Mouse (Mus musculus) layer of hippocampus, adult 18-20 months (tissue): Measurements from ENCODE around the gene Pvr. TPM values are rescaled to one million over a fixed set of nuclear protein-coding genes. Genes with fewer than 3 reads are reported as not detected.

Source experiments
- DNase-seq, 2 experiments: peaks; one replicate each; pipeline ENCODE4 v3.0.0; 2022; ENCODE audit warnings: low spot score in 2 of 2
- long read RNA-seq: library from polyadenylated mRNA; stranded (forward); transcript quantifications from one replicate; pipeline ENCODE4 v2.0.0, GENCODE M21; 2021
- total RNA-seq, 2 experiments: library from RNA; stranded (reverse); gene quantifications; 2 replicates each; pipeline ENCODE4 v1.2.3; 2021

Pvr gene
- 10 to 100 TPM; 12.4 to 12.8 TPM for total RNA-seq
- long read RNA-seq, partial matches to known transcripts = 0 of 4 reads
- long read RNA-seq, other reads (novel, unspliced or antisense) = 1 of 4 reads

DNA sequence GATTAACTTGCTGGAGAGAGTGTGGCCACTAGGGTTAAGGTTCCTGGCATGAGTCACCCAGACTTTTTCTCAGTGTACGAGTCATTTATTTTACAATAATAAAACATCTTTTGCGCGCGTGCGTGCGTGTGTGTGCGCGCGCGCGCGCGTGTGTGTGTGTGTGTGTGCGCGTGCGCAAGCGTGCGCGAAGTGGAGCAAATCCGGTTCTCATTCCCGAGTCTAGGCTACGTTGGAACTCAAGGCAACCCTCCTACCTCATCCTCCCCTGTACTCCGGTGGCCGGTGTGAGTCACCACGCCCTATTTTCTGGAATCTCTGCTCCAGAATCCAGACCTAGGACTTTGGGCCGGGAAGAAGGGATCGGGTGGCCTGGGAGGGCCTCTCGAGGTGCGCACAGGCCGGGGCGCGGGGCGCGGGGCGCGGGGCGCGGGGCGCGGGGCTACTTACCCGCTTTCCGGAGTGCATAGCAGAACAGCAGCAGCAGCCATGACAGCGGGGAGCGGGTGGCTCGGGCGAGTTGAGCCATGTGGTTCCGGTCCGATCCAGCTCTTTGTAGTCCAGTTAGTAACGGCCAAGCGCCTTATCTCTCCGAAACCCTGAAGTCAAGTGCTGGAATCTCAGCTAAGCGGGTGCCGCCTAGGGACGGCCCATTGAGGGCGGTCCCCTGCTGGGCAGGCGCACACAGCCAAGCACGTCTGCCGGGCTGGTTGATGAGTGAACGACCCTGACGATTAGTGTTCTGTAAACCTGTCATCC is at the start of gene Pvr:
Gene Pvr, minus strand, starts transcription at position 655 of the 756 bp plus-strand sequence.
- DNase-seq = peak; percentile 74 to 83

DNA sequence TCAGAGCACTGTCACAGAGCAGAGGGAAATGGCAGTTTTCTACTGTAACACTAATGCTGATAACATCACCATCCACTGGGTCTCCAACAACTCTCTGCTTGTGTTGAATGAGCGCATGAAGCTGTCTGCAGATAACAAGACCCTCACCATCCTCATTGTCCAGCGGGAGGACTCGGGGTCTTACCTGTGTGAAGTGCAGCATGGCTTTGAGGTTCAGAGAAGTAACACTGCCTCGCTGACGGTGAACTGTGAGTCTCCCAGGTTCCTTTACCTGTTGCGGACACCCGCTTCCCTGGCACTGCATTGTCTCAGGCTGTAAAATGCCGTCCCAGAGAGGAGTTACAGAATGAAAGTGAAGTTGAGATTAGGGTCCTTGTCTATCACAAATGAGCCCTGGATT is 49.2 kb upstream of the Pvr start:
- no peak for DNase-seq

DNA sequence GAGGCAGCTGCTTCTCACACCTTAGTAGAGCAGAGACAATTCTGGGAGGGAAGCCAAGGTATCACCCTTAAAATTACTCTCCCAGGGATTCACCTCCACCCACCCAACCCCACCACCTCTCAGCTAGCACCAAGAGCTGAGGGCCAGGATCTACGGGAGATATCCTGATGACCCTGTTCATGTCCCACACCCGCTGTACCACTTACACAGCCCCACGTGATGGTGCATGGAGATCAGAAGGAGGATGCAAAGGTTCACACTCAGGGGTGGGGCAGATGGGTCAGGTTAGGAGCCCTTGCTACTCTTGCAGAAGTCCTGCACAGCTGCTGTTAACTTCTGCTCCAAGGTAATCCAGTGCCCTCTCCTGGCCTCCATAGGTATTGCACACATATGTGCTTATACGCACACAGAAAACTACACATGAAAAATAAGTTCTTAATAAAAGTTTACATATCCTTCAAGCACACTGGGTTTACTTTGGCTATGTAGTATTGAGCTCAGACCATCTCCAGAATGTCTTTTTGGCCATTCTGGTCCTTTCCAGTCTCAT is 48.7 kb upstream of the Pvr start:
- no peak for DNase-seq

DNA sequence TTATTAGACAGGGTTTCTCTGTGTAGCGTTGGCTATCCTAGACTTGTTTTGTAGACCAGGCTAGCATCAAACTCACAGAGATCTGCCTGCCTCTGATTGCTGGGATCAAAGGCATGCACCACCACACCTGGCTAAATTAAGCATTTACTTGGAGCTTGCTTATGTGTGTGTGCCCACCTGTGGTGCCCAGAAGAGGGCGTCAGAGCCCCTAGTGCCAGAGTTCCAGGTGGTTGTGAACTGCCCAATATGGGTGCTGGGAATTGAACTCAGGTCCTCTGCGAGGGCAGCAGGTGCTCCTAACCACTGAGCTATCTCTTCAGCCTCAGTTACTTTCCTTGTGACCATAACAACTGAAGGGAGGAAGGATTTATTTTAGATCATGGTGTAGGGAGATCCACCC is 48.1 kb upstream of the Pvr start:
- DNase-seq = no peak

DNA sequence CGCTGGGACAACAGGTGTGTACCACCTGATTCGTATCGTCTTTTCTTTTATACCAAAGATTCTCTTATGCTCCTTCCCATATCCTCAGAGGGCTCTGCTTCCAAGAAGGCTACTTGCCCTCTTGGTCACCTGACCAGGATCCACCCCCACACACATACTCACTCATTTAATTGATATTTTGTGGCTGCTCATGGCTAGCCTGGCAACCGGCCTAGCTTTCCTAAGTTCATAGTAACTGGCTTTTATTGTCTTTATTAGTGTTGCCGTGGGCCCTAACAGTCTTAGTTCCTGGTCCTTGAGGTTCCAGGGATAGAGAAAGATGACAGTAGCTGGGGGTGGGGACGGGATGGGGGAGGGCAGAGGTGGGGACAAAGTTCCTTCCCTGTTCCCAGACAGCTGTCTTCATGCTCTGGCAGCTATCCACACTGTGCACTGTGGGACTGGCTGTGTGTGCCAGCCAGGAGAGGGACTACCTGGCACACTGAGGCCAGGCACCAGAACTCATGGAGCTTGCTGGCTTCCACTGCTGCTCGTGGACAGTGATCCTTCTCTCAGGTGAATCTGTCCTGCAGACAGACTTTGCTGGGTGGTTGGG is 44.1 kb upstream of the Pvr start, which contains the start of gene Ceacam20:
Gene Ceacam20, plus strand, starts transcription at position 428 of the 595 bp plus-strand sequence.
- DNase-seq = no peak

DNA sequence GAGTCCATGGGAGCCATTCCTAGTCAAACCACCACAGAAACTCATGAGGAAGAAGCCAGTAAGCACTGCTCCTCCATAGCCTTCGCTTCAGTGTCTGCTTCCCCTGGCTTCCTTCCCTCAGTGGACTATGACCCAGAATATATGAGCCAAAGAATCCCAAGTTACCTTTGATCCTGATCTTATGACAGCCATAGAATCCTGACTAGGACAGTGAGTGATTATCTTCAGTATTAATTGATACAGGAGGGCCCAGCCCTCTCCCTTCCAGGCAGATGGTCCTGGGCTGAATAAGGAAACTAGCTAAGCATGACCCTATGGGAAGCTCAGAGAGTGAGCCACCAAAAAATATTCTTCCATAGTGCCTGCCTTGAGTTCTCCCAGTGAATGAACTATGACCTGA is 41.5 kb upstream of the Pvr start:
- DNase-seq = no peak

DNA sequence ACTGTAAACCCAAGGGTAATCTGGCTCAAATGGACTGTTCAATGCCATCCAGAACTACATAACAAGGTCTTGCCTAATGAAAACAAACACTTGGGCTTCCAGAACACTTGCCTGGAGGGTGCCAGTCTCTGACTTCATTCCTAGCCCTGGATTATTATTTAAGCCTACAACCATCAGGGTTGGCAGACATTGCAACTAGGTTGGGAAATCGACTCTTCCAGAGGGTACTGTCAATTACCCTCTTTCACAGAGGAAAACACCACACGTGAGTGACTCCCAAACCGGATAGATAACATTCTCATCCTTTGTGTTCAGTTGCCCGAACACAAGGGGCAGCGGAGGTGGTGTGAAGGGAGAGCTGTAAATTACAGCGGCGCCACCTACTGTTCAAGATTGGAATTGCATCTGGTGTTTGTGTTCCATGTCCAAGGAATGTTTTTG is 35.4 kb upstream of the Pvr start:
- peak; percentile 77 to 95 for DNase-seq

DNA sequence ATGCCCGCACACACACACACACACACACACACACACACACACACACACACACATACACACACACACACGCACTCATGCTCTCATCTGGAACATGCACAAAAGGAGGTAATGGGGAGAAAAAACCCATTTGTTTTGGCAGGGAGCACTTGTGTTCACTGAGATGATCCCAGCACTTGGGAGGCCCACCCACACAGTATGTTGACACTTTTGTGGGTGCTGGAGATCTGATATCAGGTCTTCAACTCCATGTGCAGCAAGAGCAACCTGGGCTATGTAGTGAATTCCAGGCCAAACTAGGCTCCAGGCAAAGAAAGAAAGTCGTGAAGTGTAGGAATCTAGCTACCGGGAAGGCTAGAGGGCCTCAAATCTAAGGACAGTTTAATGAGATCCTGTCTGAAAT is 34.9 kb upstream of the Pvr start:
- DNase-seq = no peak

DNA sequence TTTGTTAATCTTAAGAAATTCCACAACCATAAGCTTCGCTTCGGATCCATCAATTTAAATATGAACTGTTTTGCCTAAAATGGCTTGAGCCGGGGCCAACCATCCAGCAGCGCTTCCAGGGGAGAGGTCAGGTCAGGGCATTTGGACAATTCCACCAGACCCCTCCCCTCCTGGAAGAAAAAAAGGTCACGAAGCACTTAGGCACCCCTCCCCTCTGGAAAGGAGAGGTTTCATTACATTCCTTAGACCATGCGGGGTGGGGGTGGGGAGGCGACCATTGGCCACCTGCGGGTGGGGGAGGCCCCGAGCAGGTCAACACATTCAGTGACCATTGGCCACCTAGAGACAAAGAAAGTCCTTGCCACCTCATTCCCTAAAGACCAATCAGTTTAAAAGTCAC is 32.1 kb upstream of the Pvr start:
- no peak for DNase-seq

DNA sequence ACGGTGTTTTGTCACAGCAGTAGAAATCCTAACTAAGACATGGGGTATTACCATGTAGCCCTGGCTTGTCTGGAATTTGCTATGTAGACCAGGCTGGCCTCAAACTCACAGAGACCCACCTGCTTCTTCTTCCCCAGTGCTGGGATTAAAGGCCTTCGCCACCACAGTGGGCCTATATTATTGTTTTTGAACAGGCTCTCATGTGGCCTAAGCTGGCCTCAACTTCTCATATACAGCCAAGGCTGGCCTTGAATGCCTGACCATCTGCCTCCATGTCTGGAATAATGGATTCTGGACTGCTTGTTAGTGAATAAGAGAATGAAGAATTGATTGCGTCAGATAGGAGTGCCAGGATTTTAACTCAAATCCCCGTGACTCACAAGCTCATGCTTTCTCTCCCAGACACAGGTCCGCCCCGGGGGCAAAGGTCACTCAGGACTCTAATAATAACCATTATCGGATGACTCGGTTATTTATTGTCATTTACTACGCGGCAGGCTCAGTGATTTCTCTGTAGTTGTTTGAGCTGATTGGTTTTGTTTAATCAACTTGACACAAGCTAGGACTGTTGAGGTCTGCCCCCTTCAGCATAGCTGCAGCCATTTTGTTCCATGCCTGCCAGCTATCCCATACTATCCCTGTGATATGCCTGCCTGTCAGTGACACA is 31.5 kb upstream of the Pvr start:
- DNase-seq = no peak

DNA sequence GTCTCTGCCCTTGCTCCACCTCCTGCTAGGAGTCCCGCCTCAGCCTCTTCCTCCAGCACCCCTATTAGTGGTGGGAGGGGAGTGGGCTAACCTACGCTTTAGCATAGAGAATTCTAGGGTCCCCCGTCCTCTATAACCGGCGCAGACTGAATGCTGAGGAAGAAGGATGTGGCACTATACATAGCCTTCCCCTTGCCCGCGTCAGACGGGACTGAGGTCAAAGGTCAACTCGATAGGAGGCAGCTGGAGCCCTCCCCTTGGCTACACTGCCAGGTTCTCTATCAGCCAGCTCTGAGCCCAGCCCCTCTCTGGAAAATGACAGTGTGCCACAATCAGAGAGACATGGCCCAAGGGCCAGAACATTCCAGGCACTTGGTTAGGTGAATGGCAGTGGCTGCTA is 29.6 kb upstream of the Pvr start, which contains the start of gene Igsf23:
Gene Igsf23, minus strand, starts transcription at position 168 of the 400 bp plus-strand sequence.
- no peak for DNase-seq

DNA sequence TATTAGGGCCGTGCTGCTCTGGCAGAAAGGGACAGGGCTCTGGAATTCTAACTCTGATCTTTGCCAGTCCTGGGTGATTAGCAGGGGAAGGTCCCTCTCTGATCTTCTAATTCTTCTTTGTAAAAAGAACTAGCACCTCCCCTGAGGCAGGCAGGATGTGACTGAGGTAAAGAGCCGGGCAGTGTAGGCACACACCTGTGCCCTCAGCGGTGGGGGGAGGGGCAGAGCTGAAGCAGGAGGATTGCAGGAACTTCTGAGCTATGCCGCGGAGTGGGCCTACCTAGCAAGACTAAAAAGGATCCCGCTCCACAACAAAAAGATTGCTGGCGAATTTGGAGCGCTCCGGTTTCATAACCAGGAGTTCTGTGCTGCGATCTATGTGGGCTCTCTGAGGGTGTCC is 29.0 kb upstream of the Pvr start:
- DNase-seq = no peak

DNA sequence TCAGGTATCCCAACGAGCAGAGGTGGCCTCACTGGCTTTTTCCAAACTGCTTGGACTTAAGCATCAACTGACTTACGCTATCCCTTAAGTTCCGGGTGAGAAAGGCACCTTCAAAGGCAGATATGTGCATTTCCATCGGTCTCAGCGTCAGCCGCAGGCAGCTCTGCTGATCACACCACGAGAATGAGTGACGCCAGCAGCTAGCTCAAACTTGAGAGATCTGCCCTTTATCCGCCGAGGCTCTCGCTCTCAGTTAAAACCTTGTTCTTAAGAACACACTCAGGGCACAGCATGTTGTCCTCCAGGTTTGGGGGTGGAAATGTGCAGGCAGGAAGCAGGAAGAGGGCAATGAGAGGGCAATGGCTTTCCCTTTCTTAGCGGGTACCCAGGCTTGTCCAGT is 28.0 kb upstream of the Pvr start:
- no peak for DNase-seq

DNA sequence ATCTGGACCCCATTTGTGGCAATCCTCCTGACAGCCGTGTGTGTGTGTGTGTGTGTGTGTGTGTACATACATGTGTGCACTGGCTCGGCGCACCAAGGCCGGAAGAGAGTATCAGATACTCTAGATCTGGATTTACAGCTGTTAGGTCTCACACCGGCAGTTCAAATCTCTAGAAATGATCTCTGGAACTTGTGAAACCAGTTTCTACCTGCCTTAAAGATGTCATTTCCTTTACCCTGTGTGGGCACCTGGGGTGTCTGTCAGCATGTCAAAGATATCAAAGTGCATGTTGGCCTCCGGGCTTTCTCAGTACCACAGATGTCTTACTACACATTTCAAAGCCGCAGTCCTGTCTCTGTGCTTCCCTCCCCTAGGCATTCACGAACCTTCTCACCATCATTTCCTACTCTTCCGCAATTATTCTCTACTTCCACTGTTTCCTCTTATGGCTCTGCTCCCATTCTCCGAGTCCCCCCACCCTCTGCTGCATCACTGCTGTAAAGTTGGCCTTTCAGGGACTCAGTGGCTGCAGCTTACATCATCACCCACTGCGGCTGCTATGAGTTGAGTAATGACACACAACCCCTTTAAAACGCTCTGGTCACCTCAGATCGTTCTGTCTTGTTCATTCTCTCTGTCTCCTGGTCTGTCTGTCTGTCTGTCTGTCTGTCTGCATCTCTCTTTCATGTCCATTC is 25.0 kb upstream of the Pvr start:
- no peak for DNase-seq

DNA sequence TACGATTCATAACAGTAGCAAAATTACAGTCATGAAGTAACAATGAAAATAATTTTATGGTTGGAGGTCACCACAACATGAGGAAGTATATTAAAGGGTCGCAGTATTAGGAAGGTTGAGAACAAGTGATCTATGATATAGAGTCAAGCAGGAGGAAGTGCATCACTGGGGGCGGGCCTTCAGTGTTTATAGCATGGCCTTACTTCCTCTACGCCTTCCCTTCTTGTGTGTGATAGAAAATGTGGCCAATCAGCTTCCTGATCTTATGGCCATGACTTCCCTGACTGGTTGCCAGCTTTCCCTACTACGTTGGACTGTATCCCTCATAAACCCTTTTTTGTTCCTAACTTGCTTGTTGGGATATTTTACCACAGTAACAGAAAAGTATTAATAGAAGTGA is 24.2 kb upstream of the Pvr start:
- DNase-seq = no peak

DNA sequence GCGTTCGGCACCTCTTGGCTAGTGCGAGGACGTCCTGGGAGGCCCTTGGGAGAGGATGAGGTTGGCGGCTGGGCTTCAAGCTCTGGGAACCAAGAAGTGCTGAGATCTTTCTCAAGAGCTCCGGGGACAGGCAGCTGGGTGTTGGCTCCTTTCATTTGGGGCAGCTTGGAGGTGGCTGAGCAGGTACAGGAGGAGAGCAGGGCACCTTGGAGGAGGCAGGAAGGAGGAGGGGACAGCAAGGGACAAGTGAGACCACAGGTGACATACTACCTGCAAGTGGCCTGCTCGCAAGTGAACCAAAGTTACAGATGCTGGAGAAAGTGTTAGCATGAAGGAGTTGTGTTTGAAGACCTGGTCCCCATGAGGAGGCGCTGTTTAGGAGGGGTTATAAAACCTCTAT is 23.7 kb upstream of the Pvr start:
- no peak for DNase-seq

DNA sequence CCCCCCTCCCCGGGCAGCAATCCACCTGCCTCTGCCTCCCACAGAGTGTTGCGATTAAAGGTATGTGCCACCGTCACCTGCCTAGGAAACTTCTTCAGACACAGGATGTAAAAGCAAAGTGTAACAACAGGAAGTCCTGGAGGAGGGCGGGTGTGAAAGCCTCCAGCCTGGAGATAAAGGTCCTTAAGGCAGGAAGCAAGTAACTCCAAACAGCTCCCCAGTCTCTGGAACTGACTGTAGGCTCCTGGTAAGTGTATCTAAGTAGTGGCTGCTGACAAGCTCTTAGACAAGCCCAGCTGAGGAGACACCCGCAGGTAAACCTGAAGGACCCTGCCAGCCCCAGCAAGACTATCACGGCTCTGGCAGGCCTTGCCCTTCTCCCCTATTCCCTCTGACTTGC is 19.3 kb upstream of the Pvr start:
- DNase-seq = no peak

DNA sequence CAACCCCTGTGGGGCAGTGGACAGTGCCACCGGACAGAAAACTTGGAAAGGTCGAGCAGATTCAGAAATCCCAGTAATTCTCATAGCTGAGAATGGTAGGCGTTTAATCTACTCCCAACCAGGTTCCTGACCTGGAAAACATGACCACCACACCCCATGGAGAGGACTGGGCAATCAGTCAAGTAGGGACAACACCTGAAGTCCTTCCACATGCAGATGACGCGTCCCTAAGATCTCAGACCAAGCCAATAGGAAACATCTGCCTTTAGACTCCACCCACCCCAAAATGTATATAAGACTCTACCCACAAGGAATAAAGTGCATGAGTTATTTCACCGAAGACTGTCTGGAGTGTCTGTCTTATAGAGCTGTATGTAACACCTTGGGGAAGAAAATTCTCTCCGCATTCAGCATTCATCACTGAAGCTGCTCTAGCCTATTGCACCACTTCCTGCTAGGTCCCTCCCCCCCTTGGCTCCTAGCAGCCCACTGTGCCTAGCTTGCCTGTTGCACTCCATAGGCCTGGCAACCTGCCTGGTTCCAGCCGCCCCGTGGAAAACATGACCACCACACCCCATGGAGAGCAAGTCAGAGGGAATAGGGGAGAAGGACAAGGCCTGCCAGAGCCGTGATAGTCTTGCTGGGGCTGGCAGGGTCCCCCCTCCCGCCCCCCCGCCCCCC is 18.7 kb upstream of the Pvr start:
- DNase-seq = peak in 1 of 2 experiments; percentile 57

DNA sequence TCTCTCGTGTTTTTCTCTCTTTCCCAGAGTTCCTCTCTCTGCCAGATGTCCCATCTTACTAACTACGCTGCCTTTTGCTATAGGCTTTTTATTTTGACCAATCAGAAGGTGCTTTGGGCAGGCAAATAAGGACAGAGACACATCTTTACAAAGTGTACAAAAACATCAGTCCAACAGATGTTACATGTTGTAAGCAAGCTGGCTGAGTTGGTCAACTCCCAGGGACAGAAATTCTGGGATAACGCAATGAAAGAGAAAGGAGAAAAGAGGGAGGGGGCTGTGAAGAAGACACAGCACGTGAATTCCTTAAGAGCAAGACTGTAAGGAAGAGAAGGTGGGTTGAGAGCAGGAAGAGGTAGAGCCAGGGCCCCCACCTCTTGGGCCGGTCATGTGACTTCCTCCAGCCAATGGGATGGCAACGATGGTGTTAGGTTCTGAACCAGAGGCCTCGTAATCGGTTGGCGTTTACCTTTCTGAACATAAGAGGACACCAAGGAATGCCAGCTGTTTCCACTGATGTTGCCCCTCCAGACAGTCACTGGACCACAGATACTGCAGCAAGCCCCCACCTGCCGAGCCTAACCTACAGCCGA is 16.4 kb upstream of the Pvr start:
- no peak for DNase-seq

DNA sequence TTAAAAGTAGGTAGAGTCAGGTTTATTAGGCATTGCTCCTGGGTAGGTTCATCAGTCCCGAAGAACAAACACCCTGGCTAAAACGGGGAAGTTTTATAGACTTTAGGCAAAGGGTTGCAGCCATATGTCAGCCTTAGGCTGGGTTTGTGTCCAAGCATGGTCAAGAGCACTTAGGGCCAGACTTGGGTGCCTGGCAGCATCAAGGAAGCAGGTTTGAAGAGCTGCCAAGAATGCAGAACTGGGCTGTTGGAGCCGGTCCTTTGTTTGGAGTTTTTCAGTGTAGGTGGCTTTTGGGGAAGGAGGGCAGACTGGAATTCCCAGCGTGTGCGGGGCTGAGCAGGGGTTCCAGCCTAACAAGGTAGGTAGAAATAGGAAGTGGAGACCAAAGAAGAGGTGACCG is 15.0 kb upstream of the Pvr start:
- DNase-seq = no peak
